Mouse (Mus musculus) stomach, adult 2 months (tissue): ENCODE measurements around the gene Paox. TPM values are rescaled to one million over a fixed set of nuclear protein-coding genes. Genes with fewer than 3 reads are reported as not detected.

Experiments
- polyA plus RNA-seq: library from polyadenylated mRNA; depleted of rRNA; stranded (reverse); fragments of >200 nt; gene quantifications from 2 replicates; pipeline ENCODE4 v1.2.3, GENCODE M21; 2012; rRNA removed

Paox gene
- polyA plus RNA-seq, result 9.9 and 10.1 TPM in 2 replicates

DNA sequence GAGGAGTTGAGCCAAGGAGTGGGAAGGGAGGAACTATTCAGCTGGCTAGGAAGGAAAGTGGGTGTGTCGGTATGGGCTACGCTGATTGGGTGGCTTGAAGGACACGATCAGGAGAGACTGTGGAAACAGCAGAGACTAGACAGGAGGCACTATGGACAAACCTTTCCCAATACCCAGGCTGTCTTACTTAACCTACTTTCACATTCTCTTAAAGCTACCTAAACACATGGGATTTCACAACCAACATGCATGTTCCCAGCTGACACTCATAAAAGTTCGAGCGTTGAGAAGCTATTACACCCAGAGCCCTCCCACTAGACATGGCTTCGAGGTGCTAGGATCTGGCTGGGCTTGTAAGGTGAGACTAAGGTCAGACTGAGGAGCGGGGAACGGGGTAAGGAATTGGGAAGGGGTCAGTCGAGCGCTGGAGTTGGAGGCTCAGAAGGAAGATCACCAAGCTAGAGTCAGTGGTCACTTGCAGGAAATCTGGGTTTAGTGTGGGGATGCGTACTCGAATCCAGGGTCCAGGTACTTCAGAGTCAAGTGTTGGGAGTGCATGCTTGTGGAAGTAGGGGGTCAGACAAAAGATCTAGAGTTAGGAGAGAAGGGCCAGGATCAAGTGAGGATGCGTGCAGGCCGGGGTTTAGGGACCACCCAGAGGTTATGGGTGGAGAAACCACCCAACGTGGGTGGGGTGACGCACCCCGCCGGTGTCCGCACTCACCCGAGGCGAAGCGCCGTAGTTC, at the start of gene Paox:
Gene Paox (plus strand): TSS at position 217 of the 746 bp plus-strand sequence.

DNA sequence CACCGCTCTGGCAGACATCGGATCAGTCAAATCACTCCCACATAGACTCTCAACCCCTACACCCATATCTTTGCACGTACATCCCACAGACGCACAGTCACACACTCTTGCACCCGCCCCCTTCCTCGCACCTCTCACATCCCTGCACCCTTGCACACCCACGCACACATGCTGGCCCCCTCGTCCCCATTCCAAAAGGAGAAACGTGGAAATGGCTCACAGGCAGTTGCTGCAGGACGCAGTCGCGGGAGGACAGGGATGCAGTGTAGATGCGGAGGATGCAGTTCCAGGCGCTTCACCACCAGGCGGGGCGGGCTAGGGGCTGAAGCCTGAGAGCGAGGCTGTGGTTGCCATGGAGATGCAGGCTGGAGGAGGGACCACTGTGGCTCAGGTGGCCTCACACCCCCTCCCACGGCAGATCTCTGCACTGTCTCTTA, 33.3 kb upstream of the Paox start, which contains the start of gene Caly:
Gene Caly (minus strand): TSS at position 307 of the 437 bp plus-strand sequence.

DNA sequence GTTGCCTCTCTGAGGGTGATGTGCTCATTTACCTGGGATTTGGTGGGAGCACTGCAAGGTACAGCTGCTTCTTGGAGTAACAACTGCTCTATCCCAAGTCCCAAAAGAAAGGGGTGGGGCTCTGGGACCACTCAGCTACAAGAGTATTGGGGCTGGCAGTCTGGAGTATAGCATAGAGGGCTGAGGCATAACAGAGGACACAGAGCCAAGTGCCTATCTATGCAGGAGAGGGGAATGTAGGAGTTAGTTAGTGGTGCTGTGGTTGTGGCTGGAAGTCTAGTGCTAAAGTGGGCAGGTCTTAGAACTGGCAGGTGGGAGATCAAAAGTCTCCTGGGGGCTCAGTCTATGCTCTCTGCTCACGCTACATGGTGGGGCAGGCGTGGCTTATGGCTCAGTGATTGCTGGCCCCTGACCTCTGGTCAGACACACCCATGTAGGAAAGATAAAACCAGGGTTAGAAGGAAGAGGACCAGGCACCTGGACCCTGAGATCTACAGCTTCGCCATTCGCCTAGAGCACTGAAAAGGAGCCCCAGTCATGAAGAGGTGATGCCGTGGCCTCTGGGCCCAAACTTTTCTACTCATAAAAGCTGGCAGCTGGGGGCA, 22.6 kb upstream of the Paox start, which contains the start of gene Prap1:
Gene Prap1 (plus strand): TSS at position 472 of the 605 bp plus-strand sequence.

DNA sequence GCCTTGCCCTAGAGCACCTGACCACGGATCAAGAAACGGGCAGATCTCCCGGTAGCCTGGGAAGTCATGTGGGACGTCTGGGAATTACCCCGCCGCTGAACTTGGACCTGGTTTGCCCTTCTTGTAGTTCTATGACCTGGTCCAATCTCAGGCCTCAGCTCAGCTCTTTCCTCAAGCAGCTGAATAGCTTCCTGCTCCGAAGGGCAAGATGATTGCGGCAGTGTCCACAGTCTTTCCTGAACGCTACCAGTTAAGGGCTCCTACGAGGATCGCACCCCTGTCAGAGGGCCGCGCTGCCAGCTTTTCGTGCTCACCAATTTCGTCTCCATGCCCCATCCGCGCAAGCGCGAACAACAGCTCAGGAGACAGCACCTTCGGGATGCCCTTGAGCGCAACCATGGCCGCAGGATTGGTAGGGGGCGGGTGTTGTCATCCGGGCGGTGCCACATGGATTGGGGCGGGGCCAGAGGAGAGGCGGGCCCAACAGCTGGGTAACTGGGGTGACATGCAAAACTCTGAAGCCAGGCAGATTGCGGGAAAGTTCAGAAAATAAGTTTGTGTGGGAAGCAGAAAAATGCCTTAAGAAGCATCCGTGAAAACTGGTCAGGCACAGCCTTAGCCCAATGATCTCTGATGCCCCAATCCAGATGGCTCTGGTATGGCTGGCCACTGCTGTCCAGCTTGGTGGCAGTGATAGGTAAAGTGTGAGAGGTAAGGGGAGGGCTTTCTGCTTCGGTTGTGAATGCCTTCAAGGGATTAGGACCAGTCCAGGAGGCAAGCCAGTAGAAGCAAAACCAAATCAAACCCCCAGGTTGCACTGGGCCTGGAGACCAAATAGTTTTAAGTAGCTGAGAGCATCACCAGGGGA, 13.4 kb upstream of the Paox start, which contains the start of gene Fuom:
Gene Fuom (minus strand): TSS at position 449 of the 868 bp plus-strand sequence.

DNA sequence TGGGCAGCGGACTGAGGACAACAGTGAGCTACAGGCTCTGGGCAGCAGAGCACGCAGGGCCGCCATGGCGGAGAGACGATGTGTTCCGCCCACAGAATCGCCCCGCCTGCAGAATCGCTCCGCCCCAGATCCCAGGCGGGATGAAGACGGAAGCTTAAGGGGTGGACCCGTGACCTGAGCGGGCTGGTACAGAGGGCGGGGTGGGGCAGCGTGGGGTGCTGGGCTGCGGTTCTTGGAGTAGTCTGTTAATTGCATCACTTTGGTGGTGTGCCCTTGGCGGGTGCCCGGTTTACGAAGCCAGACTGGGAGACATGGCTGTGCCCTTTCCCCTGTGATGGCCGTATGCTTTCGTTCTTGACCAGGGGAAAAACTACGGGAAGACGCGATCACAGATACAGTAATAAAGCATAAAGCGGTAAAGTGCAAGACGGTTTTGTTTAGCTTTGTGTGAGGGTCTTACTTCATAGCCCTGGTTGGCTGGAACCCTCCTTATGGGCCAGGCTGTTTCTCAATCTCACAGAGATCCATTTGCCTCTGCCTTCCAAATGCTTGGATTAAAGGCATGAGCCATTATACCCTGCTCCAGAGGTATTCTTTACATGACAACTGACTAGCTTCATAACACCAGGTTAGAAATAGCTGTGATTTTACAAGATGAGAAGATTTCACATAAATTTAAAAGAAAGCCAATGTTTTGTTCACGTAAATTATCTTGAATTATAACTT, 893 bp downstream of the Paox start, which contains the start of gene Echs1:
Gene Echs1 (minus strand): TSS at position 148 of the 726 bp plus-strand sequence.

DNA sequence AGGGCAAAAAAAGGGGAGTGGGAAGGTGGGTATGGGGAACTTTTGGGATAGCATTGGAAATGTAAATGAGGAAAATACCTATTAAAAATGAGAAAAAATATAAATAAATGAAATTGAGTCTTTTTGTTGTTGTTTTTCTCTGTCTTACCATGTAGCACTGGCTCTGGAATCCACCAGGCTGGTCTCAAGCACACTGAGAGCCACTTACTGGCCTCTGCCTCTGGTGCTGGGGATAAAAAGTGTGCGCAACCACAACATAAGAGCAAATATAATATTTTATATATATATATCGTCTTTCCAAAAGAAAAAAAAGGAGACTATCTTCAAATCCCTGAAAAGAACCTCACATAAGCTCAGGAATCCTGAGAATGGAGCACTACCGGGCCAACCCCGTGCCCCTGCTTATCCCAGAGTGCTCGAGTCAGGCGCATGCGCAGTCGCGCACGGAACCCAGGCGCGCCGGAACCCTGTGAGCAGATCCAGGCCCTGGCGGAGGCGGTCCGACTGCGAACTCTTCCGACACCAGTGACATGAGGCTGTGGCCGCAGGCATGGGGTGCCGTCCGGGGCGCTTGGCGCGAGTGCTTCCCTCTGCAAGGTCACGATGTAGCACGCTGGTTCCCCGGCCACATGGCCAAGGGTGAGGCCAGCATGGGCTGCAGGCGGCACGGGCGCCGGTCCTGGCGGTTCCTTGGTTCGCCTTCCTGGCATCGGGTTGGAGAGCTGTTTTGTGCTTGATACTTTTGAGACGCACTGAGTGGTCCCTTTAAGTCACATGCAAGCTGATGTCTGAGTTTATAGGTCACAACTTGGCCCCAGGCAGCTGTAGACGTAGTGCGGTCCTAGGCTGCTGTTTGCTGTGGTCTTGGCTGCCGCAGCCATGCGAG, 21.8 kb downstream of the Paox start, which contains the start of gene Mtg1:
Gene Mtg1 (plus strand): TSS at position 430 of the 886 bp plus-strand sequence.

DNA sequence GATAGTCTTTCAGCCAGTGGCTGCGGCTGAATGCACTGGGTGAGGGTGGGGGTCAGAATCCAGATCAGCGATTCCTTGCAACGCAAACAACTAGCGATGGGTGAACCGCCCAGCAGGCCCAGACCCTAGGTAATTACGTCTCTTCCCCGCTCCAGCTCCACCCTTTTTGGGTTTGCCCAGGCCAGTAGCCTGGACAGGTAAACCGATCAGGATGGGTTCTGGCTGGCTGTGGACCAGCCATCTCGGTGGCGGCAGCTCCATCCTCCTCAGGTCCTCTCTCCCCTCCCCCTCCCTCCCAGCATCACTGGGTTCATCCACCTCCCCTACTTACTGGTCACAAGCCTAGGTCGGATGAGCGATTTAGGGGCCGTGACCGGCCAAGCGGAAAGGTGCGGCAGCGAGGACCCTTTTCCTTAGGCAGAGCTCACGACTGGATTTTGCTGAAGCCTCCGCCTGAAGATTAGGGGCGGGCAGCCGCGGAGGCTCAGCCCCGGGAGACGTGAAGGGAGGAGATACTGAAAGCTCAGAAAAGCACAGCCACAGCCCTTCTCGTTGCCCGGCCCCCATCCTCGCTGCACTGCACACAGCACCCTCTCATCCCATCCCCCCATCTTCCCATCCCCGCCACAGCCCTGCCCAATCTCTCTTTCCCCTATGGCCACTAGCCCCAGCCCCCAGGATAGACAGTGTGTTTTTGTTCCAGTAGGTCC, 38.8 kb downstream of the Paox start, which contains the start of gene Sprn:
Gene Sprn (minus strand): TSS at position 660 of the 710 bp plus-strand sequence.

DNA sequence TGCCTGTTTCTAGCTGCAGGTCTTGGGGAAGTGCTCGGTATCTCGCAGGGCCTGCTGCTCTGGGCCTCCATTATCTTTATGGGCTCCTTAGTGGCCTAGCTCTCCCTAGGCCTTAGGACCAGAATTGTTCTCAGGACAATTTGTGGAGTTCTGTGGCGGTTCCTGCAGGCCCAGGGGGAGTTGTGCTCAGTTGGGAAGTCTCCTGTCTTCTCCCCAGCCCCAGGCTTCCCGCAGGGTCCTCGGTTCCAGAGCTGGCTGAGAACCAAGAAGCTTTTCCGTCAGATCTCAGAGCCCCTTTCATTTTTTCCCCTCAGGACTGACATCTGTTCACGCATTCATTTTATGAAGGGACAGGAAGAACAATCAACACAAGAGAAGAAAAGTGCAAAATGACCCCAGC, 49.1 kb downstream of the Paox start, which contains the start of gene Olfr522:
Gene Olfr522 (minus strand): TSS at position 101 of the 400 bp plus-strand sequence.

DNA sequence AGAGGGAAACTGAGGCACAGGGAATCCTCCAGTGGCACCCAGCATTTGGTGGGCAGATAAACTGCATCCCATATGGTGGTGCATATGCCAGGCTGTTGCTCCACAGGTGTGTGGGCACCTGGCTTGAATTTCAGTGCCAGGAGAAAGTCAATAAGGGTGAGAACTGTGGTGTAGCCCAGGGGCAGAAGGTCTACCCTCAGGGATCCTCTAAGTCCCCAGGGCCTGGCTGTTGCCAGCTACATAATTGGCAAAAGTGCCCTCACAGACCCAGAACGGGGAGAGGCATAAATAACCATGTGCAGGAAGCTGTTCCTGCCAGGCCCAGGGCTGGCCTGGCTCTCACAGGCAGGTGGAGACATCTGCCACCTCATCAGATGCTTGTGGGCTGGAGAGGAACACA, 57.3 kb downstream of the Paox start, which contains the start of gene Olfr523:
Gene Olfr523 (plus strand): TSS at position 282 of the 400 bp plus-strand sequence.

Other genes starting within 250 kb of the Paox start
- gene Kndc1, start 221.1 kb upstream of the Paox start, polyA plus RNA-seq, result 0.08 and 0.10 TPM in 2 replicates
- 0.13 TPM in 1 of 2 replicates, not detected in the other for gene Utf1, start 172.0 kb upstream of the Paox start, polyA plus RNA-seq
- 0.19 TPM in 1 of 2 replicates, not detected in the other for gene 6430531B16Rik, start 137.0 kb upstream of the Paox start, polyA plus RNA-seq
- gene Adam8, start 123.2 kb upstream of the Paox start, polyA plus RNA-seq, result 3.8 and 6.5 TPM in 2 replicates
- 26.5 and 83.0 TPM in 2 replicates for gene Zfp511, start 79.4 kb upstream of the Paox start, polyA plus RNA-seq
- gene Tubgcp2, start 79.1 kb upstream of the Paox start, polyA plus RNA-seq, result 4.4 and 5.4 TPM in 2 replicates
- 0.02 and 0.23 TPM in 2 replicates for gene Msx3, start 66.7 kb upstream of the Paox start, polyA plus RNA-seq
- gene Caly, start 33.3 kb upstream of the Paox start, polyA plus RNA-seq, result 1.3 and 1.5 TPM in 2 replicates
- gene Prap1, start 22.4 kb upstream of the Paox start, polyA plus RNA-seq, result 2.4 and 4.5 TPM in 2 replicates
- gene Fuom, start 13.4 kb upstream of the Paox start, polyA plus RNA-seq, result 27.3 and 41.5 TPM in 2 replicates
- 30.1 and 31.6 TPM in 2 replicates for gene Echs1, start 677 bp downstream of the Paox start, polyA plus RNA-seq
- gene Mtg1, start 21.8 kb downstream of the Paox start, polyA plus RNA-seq, result 7.8 and 13.6 TPM in 2 replicates
- gene Sprn, start 39.1 kb downstream of the Paox start, polyA plus RNA-seq, result 0.20 and 1.9 TPM in 2 replicates
- not detected in 2 replicates for gene Olfr522, start 49.0 kb downstream of the Paox start, polyA plus RNA-seq
- not detected in 2 replicates for gene Olfr523, start 57.4 kb downstream of the Paox start, polyA plus RNA-seq
- gene Olfr524, start 90.2 kb downstream of the Paox start, polyA plus RNA-seq, result not detected in 2 replicates
- 0.13 and 0.28 TPM in 2 replicates for gene Cd163l1, start 102.5 kb downstream of the Paox start, polyA plus RNA-seq
- not detected in 2 replicates for gene 5830411N06Rik, start 131.5 kb downstream of the Paox start, polyA plus RNA-seq
- gene Olfr525, start 205.1 kb downstream of the Paox start, polyA plus RNA-seq, result not detected in 2 replicates
- gene Olfr527, start 218.2 kb downstream of the Paox start, polyA plus RNA-seq, result not detected in 2 replicates
- not detected in 2 replicates for gene Olfr60, start 245.9 kb downstream of the Paox start, polyA plus RNA-seq